Mouse (Mus musculus) olfactory bulb, adult 2 months (tissue): ENCODE data around the gene Upf1.

Source experiments
- CTCF ChIP-seq: fragments of 200-500 bp; IDR thresholded peaks from 2 replicates; pipeline ENCODE4 v1.5.1; 2012; ENCODE audit warnings: low read depth, mild to moderate bottlenecking, low read length, moderate library complexity; ENCODE audit not compliant: insufficient read depth
- POLR2A ChIP-seq: fragments of 200-500 bp; IDR thresholded peaks from 2 replicates; pipeline ENCODE4 v1.6.1; 2012; ENCODE audit warnings: mild to moderate bottlenecking, low read depth, low read length, moderate library complexity; ENCODE audit not compliant: insufficient read depth

DNA sequence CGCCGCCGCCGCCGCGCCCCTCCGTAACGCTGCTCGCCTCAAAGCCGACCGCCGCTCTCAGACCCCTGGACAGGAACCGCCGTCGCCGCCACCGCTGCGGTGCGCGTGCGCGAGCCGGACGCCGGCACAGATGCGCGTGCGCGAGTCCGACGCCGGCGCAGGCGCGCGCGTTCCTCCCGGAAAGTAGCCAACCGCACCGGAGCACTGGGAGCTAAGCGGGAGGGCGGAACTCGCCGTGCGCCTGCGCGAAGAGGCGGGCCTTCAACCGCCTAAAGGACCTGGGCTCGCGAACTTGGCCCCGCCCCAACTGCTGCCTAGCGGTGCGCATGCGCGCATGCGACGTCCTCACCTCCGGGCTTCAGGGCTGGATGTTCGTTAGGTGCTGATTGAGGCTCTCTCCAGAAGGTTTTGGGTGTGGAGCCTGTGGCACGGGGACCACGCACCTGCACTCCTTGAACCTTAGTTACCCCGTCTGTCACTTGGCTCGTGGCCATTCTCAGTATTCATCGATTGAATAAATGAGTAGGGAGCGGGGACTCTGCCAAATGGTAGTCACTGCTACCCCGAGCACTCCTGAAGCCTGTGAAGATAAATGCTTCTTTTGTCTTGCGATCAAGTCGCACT is at the start of gene Upf1:
- TF ChIP-seq CTCF, result no peak
- peak; percentile 96 for TF ChIP-seq POLR2A
